Mouse (Mus musculus): ENCODE data around the gene Ncoa7.

GRCm38 (mm10) chr10:30624161-30625019, 178.7 kb downstream of the Ncoa7 start:
- TF ChIP-seq CTCF (IDR thresholded peaks at IDR 0.05; ENCODE audit: low read depth) (no peak), EP300 (optimal IDR thresholded peaks at IDR 0.05) (no peak)
